ENCODE assay signal across 10 mouse cellular contexts in the genomic region with DNA sequence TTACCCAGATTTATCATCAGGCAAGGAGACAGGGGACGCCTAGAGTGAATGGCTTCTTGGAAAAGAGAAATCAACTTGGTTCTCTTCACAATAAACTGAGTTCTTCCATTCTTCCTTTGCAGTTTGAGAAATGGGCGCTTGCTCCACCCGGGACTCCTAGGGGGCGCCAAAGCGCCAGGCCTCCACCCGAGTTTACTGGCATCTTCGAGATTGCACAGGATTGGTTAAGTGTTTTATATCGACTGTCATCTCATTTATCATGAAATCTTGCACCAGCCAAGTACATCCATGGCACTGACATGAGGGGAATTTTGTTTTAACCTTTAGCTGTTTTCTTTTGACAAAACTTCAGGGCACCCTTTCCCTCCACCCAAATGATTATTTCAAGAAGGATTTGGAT. TPM values are rescaled to one million over a fixed set of nuclear protein-coding genes. Genes with fewer than 3 reads are reported as not detected.
A peak's percentile ranks its signal among the peaks of the same experiment; 100 is the strongest.
DNase-seq lines count a peak whose midpoint lies in the region; ATAC-seq and TF ChIP-seq lines count a peak whose summit lies in the region.
"Had no signal": no experiment of that assay in that cellular context is flagged by ENCODE, and none has a peak within 500 bp of the region (broad histone marks: within the 10 kb centered on the region; RNA-seq: fewer than 3 reads in every experiment).

No protein-coding gene starts in this region.

- 9% methylated on average over 8 of the region's 8 CpGs for WGBS in cerebellum, adult 2 months
- WGBS in midbrain, embryonic 14.5 days = 14% methylated on average over 8 of the region's 8 CpGs
- WGBS in midbrain, embryonic 15.5 days = 8% methylated on average over 8 of the region's 8 CpGs
- WGBS in embryonic facial prominence, embryonic 10.5 days = 14% methylated on average over 8 of the region's 8 CpGs

- peak; percentile 64; the same call in 1 of the 2 replicates for TF ChIP-seq CTCF in cerebellum, adult 2 months (IDR thresholded peaks at IDR 0.05; ENCODE audit: borderline replicate concordance, insufficient read depth, low read depth, low read length)

- H3K27ac ChIP-seq in cerebellum, adult 2 months (ENCODE audit: insufficient read depth, low read length) = no peak overlapping the region
- no peak overlapping the region for H3K27ac ChIP-seq in midbrain, embryonic 14.5 days (replicated peaks; ENCODE audit: low read depth, low read length)
- no peak overlapping the region for H3K27ac ChIP-seq in midbrain, embryonic 15.5 days
- no peak overlapping the region for H3K27ac ChIP-seq in embryonic facial prominence, embryonic 10.5 days (replicated peaks)

- H3K27me3 ChIP-seq in cerebellum, adult 2 months (ENCODE audit: control insufficient read depth, insufficient read depth, low read length) = no peaks in the 10 kb centered on the region
- H3K27me3 ChIP-seq in midbrain, embryonic 14.5 days (ENCODE audit: control insufficient read depth, insufficient read depth, low read length) = peaks cover 27% of the 10 kb centered on the region
- H3K27me3 ChIP-seq in midbrain, embryonic 15.5 days (replicated peaks) = peaks cover 16% of the 10 kb centered on the region
- H3K27me3 ChIP-seq in embryonic facial prominence, embryonic 10.5 days (replicated peaks; ENCODE audit: low read depth, poor library complexity, severe bottlenecking) = peaks cover 42% of the 10 kb centered on the region

- H3K9ac ChIP-seq in midbrain, embryonic 14.5 days (replicated peaks; ENCODE audit: low read length) = no peak overlapping the region
- H3K9ac ChIP-seq in midbrain, embryonic 15.5 days = no peak overlapping the region

- no peak overlapping the region for H3K4me2 ChIP-seq in midbrain, embryonic 14.5 days (ENCODE audit: low read length)
- no peak overlapping the region for H3K4me2 ChIP-seq in midbrain, embryonic 15.5 days

- peak; percentile 49 to 57 for DNase-seq in cerebellum, adult 2 months
- no peak for DNase-seq in cerebellum, adult 9-11 months
- DNase-seq in midbrain, embryonic 14.5 days = peak; percentile 83
- DNase-seq in embryonic facial prominence, embryonic 10.5 days (ENCODE audit: low spot score) = peak; percentile 78
- peak; percentile 70 to 90 for DNase-seq in kidney, postnatal 36 days
- DNase-seq in lung, postnatal 14 days = peak; percentile 78
- DNase-seq in thymus, postnatal 36 days = peak; percentile 14 to 24

- H3K36me3 ChIP-seq in midbrain, embryonic 14.5 days (ENCODE audit: control insufficient read depth, insufficient read depth, low read length) = no peaks in the 10 kb centered on the region
- no peaks in the 10 kb centered on the region for H3K36me3 ChIP-seq in midbrain, embryonic 15.5 days (replicated peaks)
- H3K36me3 ChIP-seq in embryonic facial prominence, embryonic 10.5 days (replicated peaks) = no peaks in the 10 kb centered on the region

- no peaks in the 10 kb centered on the region for H3K9me3 ChIP-seq in midbrain, embryonic 14.5 days (ENCODE audit: control insufficient read depth, low read length)
- H3K9me3 ChIP-seq in midbrain, embryonic 15.5 days = no peaks in the 10 kb centered on the region
- H3K9me3 ChIP-seq in embryonic facial prominence, embryonic 10.5 days = no peaks in the 10 kb centered on the region

- ATAC-seq in midbrain, embryonic 14.5 days (ENCODE audit: low FRiP score, low TSS enrichment) = no peak
- ATAC-seq in midbrain, embryonic 15.5 days (replicated peaks) = no peak

- no peak overlapping the region for H3K4me3 ChIP-seq in cerebellum, adult 2 months (replicated peaks; ENCODE audit: insufficient read depth, low read depth, low read length)
- H3K4me3 ChIP-seq in midbrain, embryonic 14.5 days (replicated peaks; ENCODE audit: low read depth, low read length) = no peak overlapping the region
- no peak overlapping the region for H3K4me3 ChIP-seq in midbrain, embryonic 15.5 days
- no peak overlapping the region for H3K4me3 ChIP-seq in embryonic facial prominence, embryonic 10.5 days
- H3K4me3 ChIP-seq: myocyte had no signal

- no peak for TF ChIP-seq POLR2A in cerebellum, adult 2 months (IDR thresholded peaks at IDR 0.05; ENCODE audit: borderline replicate concordance, insufficient read depth, low read length)

- H3K4me1 ChIP-seq in cerebellum, adult 2 months (ENCODE audit: control insufficient read depth, insufficient read depth, low read length) = no peaks in the 10 kb centered on the region
- H3K4me1 ChIP-seq in midbrain, embryonic 14.5 days (ENCODE audit: control insufficient read depth, insufficient read depth, low read length) = peaks cover 17% of the 10 kb centered on the region
- H3K4me1 ChIP-seq in midbrain, embryonic 15.5 days = peaks cover 27% of the 10 kb centered on the region
- H3K4me1 ChIP-seq in embryonic facial prominence, embryonic 10.5 days = peaks cover 46% of the 10 kb centered on the region

RNA-seq across cellular contexts. Expression of a gene that starts 2.0 kb away (rescaled TPM):
- polyA plus RNA-seq in cerebellum, adult 2 months (2012; rRNA removed) = 11.0 and 15.1 TPM in 2 replicates
- polyA plus RNA-seq in midbrain, embryonic 14.5 days (2014; fragmentation: Nextera tagmentation; extraction: Ambion mirVana) = 9.4 and 13.3 TPM in 2 replicates
- 13.9 and 14.8 TPM in 2 replicates for polyA plus RNA-seq in midbrain, embryonic 15.5 days (2015; fragmentation: Nextera tagmentation; extraction: Ambion mirVana)
- 30.2 and 32.3 TPM in 2 replicates for polyA plus RNA-seq in embryonic facial prominence, embryonic 10.5 days (2016; fragmentation: Nextera tagmentation; extraction: Ambion mirVana)

RNA-seq across cellular contexts. Expression of a gene that starts 18.1 kb away (rescaled TPM):
- 1.1 and 1.3 TPM in 2 replicates for polyA plus RNA-seq in cerebellum, adult 2 months (2012; rRNA removed)
- polyA plus RNA-seq in midbrain, embryonic 14.5 days (2014; fragmentation: Nextera tagmentation; extraction: Ambion mirVana) = 0.13 TPM in 2 replicates
- polyA plus RNA-seq in midbrain, embryonic 15.5 days (2015; fragmentation: Nextera tagmentation; extraction: Ambion mirVana) = 0.37 TPM in 1 of 2 replicates, not detected in the other
- polyA plus RNA-seq in embryonic facial prominence, embryonic 10.5 days (2016; fragmentation: Nextera tagmentation; extraction: Ambion mirVana) = 0.12 TPM in 1 of 2 replicates, not detected in the other
- polyA plus RNA-seq: myocyte had no signal

RNA-seq across cellular contexts. Expression of a gene that starts 27.3 kb away (rescaled TPM):
- polyA plus RNA-seq in cerebellum, adult 2 months (2012; rRNA removed) = not detected in 2 replicates
- not detected in 2 replicates for polyA plus RNA-seq in midbrain, embryonic 14.5 days (2014; fragmentation: Nextera tagmentation; extraction: Ambion mirVana)
- polyA plus RNA-seq in midbrain, embryonic 15.5 days (2015; fragmentation: Nextera tagmentation; extraction: Ambion mirVana) = not detected in 2 replicates
- polyA plus RNA-seq in embryonic facial prominence, embryonic 10.5 days (2016; fragmentation: Nextera tagmentation; extraction: Ambion mirVana) = 0.15 TPM in 1 of 2 replicates, not detected in the other
- polyA plus RNA-seq: gonadal fat pad, adult 2 months; myocyte had no signal
